ENCODE assay signal across 18 mouse cellular contexts in genomic region chr6:31899055-31899454, GRCm38 (mm10).
A peak's percentile ranks its signal among the peaks of the same experiment; 100 is the strongest.
DNase-seq lines count a peak whose midpoint lies in the region; ATAC-seq and TF ChIP-seq lines count a peak whose summit lies in the region.
"Had no signal": no experiment of that assay in that cellular context is flagged by ENCODE, and none has a peak within 500 bp of the region (broad histone marks: within the 10 kb centered on the region; RNA-seq: fewer than 3 reads in every experiment).

No protein-coding gene starts in this region.

- H3K4me3 ChIP-seq in hindbrain, postnatal 0 days (ENCODE audit: low read length): no peak overlapping the region
- H3K4me3 ChIP-seq in hindbrain, embryonic 13.5 days: no peak overlapping the region
- H3K4me3 ChIP-seq in ES-E14 (ENCODE audit: insufficient read depth in 1 of 2, low read depth in 1 of 2, low read length in 2 of 2, poor library complexity in 1 of 2, severe bottlenecking in 1 of 2): no peak overlapping the region; a peak in 1 of 4 replicates
- H3K4me3 ChIP-seq in cerebellum, adult 2 months (replicated peaks; ENCODE audit: insufficient read depth, low read depth, low read length): no peak overlapping the region
- no peak overlapping the region for H3K4me3 ChIP-seq in embryonic facial prominence, embryonic 10.5 days
- H3K4me3 ChIP-seq: embryonic facial prominence, embryonic 15.5 days; forebrain, embryonic 15.5 days; limb, embryonic 12.5 days; megakaryocyte, embryonic 14.5 days; myocyte had no signal

- H3K27me3 ChIP-seq in hindbrain, postnatal 0 days (ENCODE audit: insufficient read depth, low read length): no peaks in the 10 kb centered on the region
- H3K27me3 ChIP-seq in hindbrain, embryonic 13.5 days: 0 out of 2 replicates have a peak, but pooled peaks cover 6% of the 10 kb centered on the region
- H3K27me3 ChIP-seq in cerebellum, adult 2 months (ENCODE audit: control insufficient read depth, insufficient read depth, low read length): no peaks in the 10 kb centered on the region
- no peaks in the 10 kb centered on the region for H3K27me3 ChIP-seq in embryonic facial prominence, embryonic 10.5 days (replicated peaks; ENCODE audit: low read depth, poor library complexity, severe bottlenecking)
- H3K27me3 ChIP-seq: embryonic facial prominence, embryonic 15.5 days; forebrain, embryonic 15.5 days; limb, embryonic 12.5 days; megakaryocyte, embryonic 14.5 days had no signal

- H3K9me3 ChIP-seq in hindbrain, postnatal 0 days (ENCODE audit: low read length): no peaks in the 10 kb centered on the region
- no peaks in the 10 kb centered on the region for H3K9me3 ChIP-seq in hindbrain, embryonic 13.5 days
- no peaks in the 10 kb centered on the region for H3K9me3 ChIP-seq in ES-E14 (ENCODE audit: control insufficient read depth, insufficient read depth, low read depth, low read length)
- no peaks in the 10 kb centered on the region for H3K9me3 ChIP-seq in embryonic facial prominence, embryonic 10.5 days
- H3K9me3 ChIP-seq: embryonic facial prominence, embryonic 15.5 days; forebrain, embryonic 15.5 days; limb, embryonic 12.5 days; megakaryocyte, embryonic 14.5 days had no signal

- in situ Hi-C loops in ES-E14 (cut with MboI; ENCODE audit: low sequenced_read_pairs in 2 of 2, unreplicated experiment in 2 of 2): no loop called here

- H3K36me3 ChIP-seq in hindbrain, postnatal 0 days (ENCODE audit: insufficient read depth, low read length): no peaks in the 10 kb centered on the region
- no peaks in the 10 kb centered on the region for H3K36me3 ChIP-seq in hindbrain, embryonic 13.5 days
- no peaks in the 10 kb centered on the region for H3K36me3 ChIP-seq in ES-E14 (ENCODE audit: control insufficient read depth, insufficient read depth, low read length, poor library complexity, severe bottlenecking)
- H3K36me3 ChIP-seq in embryonic facial prominence, embryonic 10.5 days (replicated peaks): no peaks in the 10 kb centered on the region
- H3K36me3 ChIP-seq: embryonic facial prominence, embryonic 15.5 days; forebrain, embryonic 15.5 days; limb, embryonic 12.5 days had no signal

- H3K9ac ChIP-seq in hindbrain, postnatal 0 days (replicated peaks; ENCODE audit: low read length): no peak overlapping the region
- no peak overlapping the region for H3K9ac ChIP-seq in hindbrain, embryonic 13.5 days
- H3K9ac ChIP-seq in ES-E14 (ENCODE audit: insufficient read depth, low read depth, low read length, poor library complexity, severe bottlenecking): peak overlapping the region; percentile 2; the same call in 1 of the 2 replicates
- H3K9ac ChIP-seq: embryonic facial prominence, embryonic 15.5 days; forebrain, embryonic 15.5 days; limb, embryonic 12.5 days; liver, postnatal 0 days had no signal

- no peak for TF ChIP-seq CTCF in hindbrain, postnatal 0 days (IDR thresholded peaks at IDR 0.05; ENCODE audit: low read depth)
- no peak for TF ChIP-seq CTCF in cerebellum, adult 2 months (IDR thresholded peaks at IDR 0.05; ENCODE audit: borderline replicate concordance, insufficient read depth, low read depth, low read length)

- DNase-seq in hindbrain, postnatal 0 days (ENCODE audit: low spot score): peak; percentile 56
- no peak for DNase-seq in ES-E14 (ENCODE audit: low read depth, low spot score)
- peak; percentile 24 to 47 for DNase-seq in cerebellum, adult 2 months
- peak; percentile 42 to 51 for DNase-seq in layer of hippocampus, postnatal 36 days
- no peak for DNase-seq in embryonic facial prominence, embryonic 10.5 days (ENCODE audit: low spot score)
- DNase-seq in retina, postnatal 1 day: no peak
- DNase-seq in lung, postnatal 14 days: no peak
- DNase-seq: adrenal gland, postnatal 36 days; heart, postnatal 10 days; liver, postnatal 0 days had no signal

- 40% methylated on average over 3 of the region's 3 CpGs for WGBS in hindbrain, postnatal 0 days
- WGBS in hindbrain, embryonic 13.5 days: 58% methylated on average over 3 of the region's 3 CpGs
- WGBS in cerebellum, adult 2 months: 16% methylated on average over 3 of the region's 3 CpGs
- WGBS in embryonic facial prominence, embryonic 10.5 days: 64% methylated on average over 3 of the region's 3 CpGs

- no peak for TF ChIP-seq POLR2A in cerebellum, adult 2 months (IDR thresholded peaks at IDR 0.05; ENCODE audit: borderline replicate concordance, insufficient read depth, low read length)

- H3K27ac ChIP-seq in hindbrain, postnatal 0 days: no peak overlapping the region
- H3K27ac ChIP-seq in hindbrain, embryonic 13.5 days: no peak overlapping the region
- peak overlapping the region; percentile 97 for H3K27ac ChIP-seq in ES-E14 (ENCODE audit: insufficient read depth, low read depth, low read length, poor library complexity, severe bottlenecking)
- no peak overlapping the region for H3K27ac ChIP-seq in cerebellum, adult 2 months (ENCODE audit: insufficient read depth, low read length)
- no peak overlapping the region for H3K27ac ChIP-seq in embryonic facial prominence, embryonic 10.5 days (replicated peaks)
- H3K27ac ChIP-seq: embryonic facial prominence, embryonic 15.5 days; forebrain, embryonic 15.5 days; kidney, postnatal 0 days; limb, embryonic 12.5 days; stomach, postnatal 0 days had no signal

- ATAC-seq in hindbrain, postnatal 0 days: 0 out of 2 replicates have a peak, but pooled peaks have one; percentile 47
- ATAC-seq in hindbrain, embryonic 13.5 days (ENCODE audit: low FRiP score): no peak
- ATAC-seq: forebrain, embryonic 15.5 days; liver, postnatal 0 days had no signal

- no peak overlapping the region for H3K4me2 ChIP-seq in hindbrain, postnatal 0 days (ENCODE audit: low read depth, low read length)
- H3K4me2 ChIP-seq in hindbrain, embryonic 13.5 days: no peak overlapping the region
- H3K4me2 ChIP-seq: embryonic facial prominence, embryonic 15.5 days; forebrain, embryonic 15.5 days; limb, embryonic 12.5 days had no signal

- H3K4me1 ChIP-seq in hindbrain, postnatal 0 days (ENCODE audit: insufficient read depth, low read length): no peaks in the 10 kb centered on the region
- H3K4me1 ChIP-seq in hindbrain, embryonic 13.5 days (replicated peaks): peaks cover 8% of the 10 kb centered on the region
- H3K4me1 ChIP-seq in ES-E14 (ENCODE audit: control insufficient read depth in 2 of 2, insufficient read depth in 2 of 2, low read length in 2 of 2, poor library complexity in 1 of 2): peaks cover 9 to 17% of the 10 kb centered on the region in 2 experiments
- peaks cover 3% of the 10 kb centered on the region; the same call in 1 of the 2 replicates for H3K4me1 ChIP-seq in cerebellum, adult 2 months (ENCODE audit: control insufficient read depth, insufficient read depth, low read length)
- H3K4me1 ChIP-seq in embryonic facial prominence, embryonic 10.5 days: no peaks in the 10 kb centered on the region
- H3K4me1 ChIP-seq: embryonic facial prominence, embryonic 15.5 days; limb, embryonic 12.5 days; megakaryocyte, embryonic 14.5 days had no signal

TF ChIP-seq in ES-E14, 5 proteins besides CTCF, POLR2A, EP300 and RAD21:
- TF ChIP-seq CHD2 (IDR thresholded peaks at IDR 0.05; ENCODE audit: low read depth, low read length): no peak
- TF ChIP-seq MAFK (IDR thresholded peaks at IDR 0.05; ENCODE audit: insufficient read depth, low read depth, low read length): no peak
- TF ChIP-seq ZC3H11A (IDR thresholded peaks at IDR 0.05; ENCODE audit: borderline replicate concordance, low read depth, low read length): no peak
- no peak for TF ChIP-seq ZNF384 (IDR thresholded peaks at IDR 0.05; ENCODE audit: low read depth, low read length)
- no peak for TF ChIP-seq HCFC1 (IDR thresholded peaks at IDR 0.05; ENCODE audit: borderline replicate concordance, insufficient read depth, low read length)

Comparison
In these comparisons a context has a peak if more than half of its experiments do, and no peak if none do; other contexts are left out.
1. DNase-seq: peak in hindbrain, postnatal 0 days (single experiment), cerebellum, adult 2 months (2 of 2) and layer of hippocampus, postnatal 36 days (2 of 2); none in ES-E14 (single experiment), embryonic facial prominence, embryonic 10.5 days (single experiment), retina, postnatal 1 day (single experiment) and lung, postnatal 14 days (single experiment).